Mouse (Mus musculus) intestine, postnatal 0 days (tissue): ENCODE data around the gene Gm45753. TPM values are rescaled to one million over a fixed set of nuclear protein-coding genes. Genes with fewer than 3 reads are reported as not detected.

Experiments used
- ATAC-seq: fragments of 200-750 bp; cut with Nextera tagmentation; 2 replicates; pipeline ENCODE4 v1.8.0; 2017; ENCODE audit warnings: mild to moderate bottlenecking, moderate TSS enrichment, moderate library complexity
- H3K27ac ChIP-seq: fragments of 300-500 bp; sonication (generic); 2 replicates; pipeline ENCODE4 v1.5.1; 2014; ENCODE audit warnings: mild to moderate bottlenecking, low read depth, low read length, moderate library complexity
- H3K27me3 ChIP-seq: fragments of 300-500 bp; sonication (generic); replicated peaks from 2 replicates; pipeline ENCODE4 v1.6.1; 2014; ENCODE audit warnings: low read length, mixed read lengths; ENCODE audit not compliant: control insufficient read depth, insufficient read depth
- H3K36me3 ChIP-seq: fragments of 300-500 bp; sonication (generic); 2 replicates; pipeline ENCODE4 v1.6.1; 2014; ENCODE audit warnings: mild to moderate bottlenecking, moderate library complexity; ENCODE audit not compliant: control insufficient read depth, insufficient read depth
- H3K4me1 ChIP-seq: fragments of 300-500 bp; sonication (generic); replicated peaks from 2 replicates; pipeline ENCODE4 v1.6.1; 2014; ENCODE audit warnings: antibody characterized with exemption, low read length, mixed read lengths; ENCODE audit not compliant: control insufficient read depth, insufficient read depth
- H3K4me2 ChIP-seq: fragments of 300-500 bp; sonication (generic); replicated peaks from 2 replicates; pipeline ENCODE4 v1.6.1; 2014; ENCODE audit warnings: low read depth, mild to moderate bottlenecking, moderate library complexity
- H3K4me3 ChIP-seq: fragments of 300-500 bp; sonication (generic); 2 replicates; pipeline ENCODE4 v1.5.1; 2014; ENCODE audit warnings: low read depth, low read length
- H3K9ac ChIP-seq: fragments of 300-500 bp; sonication (generic); 2 replicates; pipeline ENCODE4 v1.6.1; 2014; ENCODE audit warnings: mild to moderate bottlenecking, low read depth, low read length
- H3K9me3 ChIP-seq: fragments of 300-500 bp; sonication (generic); 2 replicates; pipeline ENCODE4 v1.6.1; 2016; ENCODE audit warnings: mixed run types; ENCODE audit not compliant: control insufficient read depth
- CTCF ChIP-seq: sonication (generic); IDR thresholded peaks from 2 replicates; pipeline ENCODE4 v1.5.1; 2016; ENCODE audit warnings: low read depth, mild to moderate bottlenecking, control low read depth, antibody characterized with exemption, moderate library complexity
- WGBS: fragments of 180-500 bp; shearing (Covaris S2); extraction: QIAGEN DNeasy Blood & Tissue Kit; methylation state at CpG from one replicate; pipeline ENCODE4 v1.1.7; 2014; 5-methylcytosine and 5-hydroxymethylcytosine counted together
- polyA plus RNA-seq: library from polyadenylated mRNA; unstranded; fragments of >200 nt; fragmentation: Nextera tagmentation; extraction: Ambion mirVana; gene quantifications from 2 replicates; pipeline ENCODE4 v1.2.1, GENCODE M21; 2015

The Gm45753 gene
- polyA plus RNA-seq, 1 experiment from 2014 or later, result not detected

DNA sequence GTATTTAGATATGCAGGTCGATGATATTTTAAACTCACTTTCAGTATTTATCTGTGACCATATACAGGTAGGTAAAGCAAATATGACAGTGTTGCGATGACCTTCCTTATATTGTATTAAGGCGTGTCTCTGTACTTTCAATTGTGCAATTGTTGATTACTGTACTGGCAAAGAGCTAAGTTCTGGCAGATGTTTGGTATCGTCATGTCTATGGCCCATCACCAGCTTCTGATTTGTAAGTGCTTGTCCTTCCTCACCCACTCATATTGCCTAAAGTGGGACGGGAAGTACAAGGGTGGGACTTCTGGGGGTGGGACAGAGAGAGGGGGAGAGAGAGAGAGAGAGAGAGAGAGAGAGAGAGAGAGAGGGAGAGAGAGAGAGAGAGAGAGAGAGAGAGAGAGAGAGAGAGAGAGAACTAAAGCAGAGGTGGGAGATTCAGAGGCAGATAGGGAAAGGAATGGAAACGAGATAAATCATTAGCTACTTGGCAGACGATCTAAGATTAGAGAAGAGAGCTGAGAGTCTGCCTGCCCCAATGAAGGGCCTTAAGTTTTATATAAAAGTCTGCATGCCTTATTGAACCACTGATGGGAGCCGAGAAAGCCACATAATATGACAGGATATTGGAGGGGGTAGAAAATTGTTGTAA, 53.9 kb downstream of the Gm45753 start:
- H3K9ac ChIP-seq, result no peak overlapping the region
- no peak for TF ChIP-seq CTCF
- H3K4me2 ChIP-seq, result no peak overlapping the region
- H3K9me3 ChIP-seq, result no peaks in the 10 kb centered on the region
- WGBS, result 48% methylated on average over 8 of the region's 8 CpGs
- no peak overlapping the region for H3K27ac ChIP-seq
- H3K4me1 ChIP-seq, result no peaks in the 10 kb centered on the region
- no peak overlapping the region for H3K4me3 ChIP-seq
- no peak for ATAC-seq
- no peaks in the 10 kb centered on the region for H3K27me3 ChIP-seq
- no peaks in the 10 kb centered on the region for H3K36me3 ChIP-seq

DNA sequence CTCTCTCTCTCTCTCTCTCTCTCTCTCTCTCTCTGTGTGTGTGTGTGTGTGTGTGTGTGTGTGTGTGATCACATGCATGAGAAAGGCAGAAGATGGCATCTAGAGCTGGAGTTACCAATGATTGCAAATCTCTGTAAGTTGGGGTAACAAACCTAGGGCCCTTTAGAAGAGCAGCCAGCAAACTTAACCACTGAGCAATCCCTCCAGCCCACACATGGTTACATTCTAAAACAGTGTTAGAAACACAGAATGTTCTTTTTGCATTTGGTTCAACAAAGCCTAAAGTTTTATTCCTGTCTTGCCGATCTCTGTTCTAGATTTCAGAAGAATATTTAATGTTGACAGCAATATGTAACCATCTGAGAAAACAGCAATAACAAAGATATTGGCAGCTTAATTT, 54.7 kb downstream of the Gm45753 start:
- ATAC-seq, result no peak
- Histone ChIP-seq H3K4me1 (no peaks in the 10 kb centered on the region), H3K4me2 (no peak overlapping the region), H3K36me3 (no peaks in the 10 kb centered on the region), H3K9ac (no peak overlapping the region), H3K27me3 (no peaks in the 10 kb centered on the region), H3K9me3 (no peaks in the 10 kb centered on the region), H3K4me3 (no peak overlapping the region), H3K27ac (no peak overlapping the region)
- TF ChIP-seq CTCF, result no peak
- WGBS, result 94% methylated on average over 1 of the region's 1 CpGs

GRCm38 (mm10) chr8:45253111-45253510, 55.2 kb downstream of the Gm45753 start:
- no peak overlapping the region for H3K9ac ChIP-seq
- no peak for TF ChIP-seq CTCF
- no peak overlapping the region for H3K4me3 ChIP-seq
- no peak overlapping the region for H3K4me2 ChIP-seq
- H3K27ac ChIP-seq, result no peak overlapping the region
- H3K4me1 ChIP-seq, result no peaks in the 10 kb centered on the region
- 34% methylated on average over 2 of the region's 2 CpGs for WGBS
- no peak for ATAC-seq
- no peaks in the 10 kb centered on the region for H3K9me3 ChIP-seq
- no peaks in the 10 kb centered on the region for H3K27me3 ChIP-seq
- H3K36me3 ChIP-seq, result no peaks in the 10 kb centered on the region

- Histone ChIP-seq H3K9ac (no peak overlapping the region), H3K27me3 (no peaks in the 10 kb centered on the region), H3K27ac (no peak overlapping the region), H3K4me3 (no peak overlapping the region), H3K4me2 (no peak overlapping the region), H3K4me1 (no peaks in the 10 kb centered on the region), H3K9me3 (no peaks in the 10 kb centered on the region), H3K36me3 (no peaks in the 10 kb centered on the region)
- 75% methylated on average over 7 of the region's 7 CpGs for WGBS
- no peak for ATAC-seq
- TF ChIP-seq CTCF, result no peak
These were observed 62.0 kb downstream of the Gm45753 start for GRCm38 (mm10) chr8:45246307-45246706.

GRCm38 (mm10) chr8:45239363-45239762, 68.9 kb downstream of the Gm45753 start:
- Histone ChIP-seq H3K36me3 (no peaks in the 10 kb centered on the region), H3K4me2 (no peak overlapping the region), H3K4me1 (no peaks in the 10 kb centered on the region), H3K27me3 (no peaks in the 10 kb centered on the region), H3K9ac (no peak overlapping the region), H3K27ac (no peak overlapping the region), H3K9me3 (no peaks in the 10 kb centered on the region), H3K4me3 (no peak overlapping the region)
- peak; percentile 76 for ATAC-seq
- TF ChIP-seq CTCF, result no peak
- 37% methylated on average over 8 of the region's 8 CpGs for WGBS

DNA sequence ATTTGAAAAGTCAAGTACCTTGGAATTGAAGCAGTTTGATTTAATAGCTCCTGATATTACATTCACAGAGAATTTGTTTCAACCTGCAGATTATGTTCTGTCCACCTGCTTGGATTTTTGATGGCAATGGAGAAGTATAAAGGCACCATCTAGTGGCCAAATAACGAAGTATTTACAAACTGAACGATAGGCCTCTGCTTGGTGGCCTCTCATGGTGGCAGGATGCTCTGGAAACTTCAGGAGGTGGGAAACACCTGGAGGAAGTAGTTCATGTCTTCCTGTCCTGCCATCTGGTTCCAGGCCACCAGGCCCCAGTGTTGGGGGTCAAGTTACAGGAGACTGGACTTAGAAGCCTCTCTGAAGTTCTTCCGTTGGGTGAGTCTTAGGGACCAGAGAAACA, 70.0 kb downstream of the Gm45753 start:
- H3K4me2 ChIP-seq, result no peak overlapping the region
- WGBS, result 26% methylated on average over 3 of the region's 3 CpGs
- no peak overlapping the region for H3K9ac ChIP-seq
- H3K4me1 ChIP-seq, result no peaks in the 10 kb centered on the region
- peak; percentile 80 for TF ChIP-seq CTCF
- H3K4me3 ChIP-seq, result no peak overlapping the region
- H3K9me3 ChIP-seq, result no peaks in the 10 kb centered on the region
- no peaks in the 10 kb centered on the region for H3K27me3 ChIP-seq
- H3K27ac ChIP-seq, result no peak overlapping the region
- ATAC-seq, result no peak
- H3K36me3 ChIP-seq, result no peaks in the 10 kb centered on the region
